Mouse (Mus musculus) CH12F3 (cell line): ENCODE data around the gene Myzap.
"Not testable (repeated sequence)": the region's sequence is repeated elsewhere in the genome, so short reads cannot be mapped to it uniquely, and the experiment has no call there.

Source experiments
- in situ Hi-C: fragments of 300-500 bp; cut with MboI; formaldehyde crosslinking; loops from 2 replicates; pipeline ENCODE4 v1.14.3; 2020; ENCODE audit warnings: low sequenced_read_pairs

Gene Myzap

DNA sequence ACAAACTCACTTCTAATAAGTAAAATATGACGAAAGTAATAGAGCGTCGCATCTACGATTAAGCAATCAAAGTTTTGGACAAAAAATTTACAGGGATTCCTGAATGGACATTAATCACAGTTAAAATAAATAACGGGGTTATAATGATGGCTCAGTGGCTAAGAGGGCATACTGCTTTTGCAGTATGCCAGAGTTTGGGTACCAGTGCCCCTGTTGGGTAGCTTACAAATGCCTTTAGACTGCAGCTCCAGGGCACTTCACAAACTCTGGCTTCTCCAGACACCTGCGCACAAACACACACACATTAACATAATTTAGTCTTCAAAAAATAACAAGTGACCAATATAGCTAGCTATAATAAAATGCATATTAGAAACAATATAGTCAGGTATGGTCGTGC, 106.0 kb downstream of the Myzap start:
- in situ Hi-C loops, result no loop called here

- in situ Hi-C loops, result no loop called here
Observed at GRCm38 (mm10) chr9:71485475-71486094, 106.6 kb downstream of the Myzap start, which contains the start of gene Polr2m. TSS of gene Polr2m (minus strand) at chr9:71485935.

DNA sequence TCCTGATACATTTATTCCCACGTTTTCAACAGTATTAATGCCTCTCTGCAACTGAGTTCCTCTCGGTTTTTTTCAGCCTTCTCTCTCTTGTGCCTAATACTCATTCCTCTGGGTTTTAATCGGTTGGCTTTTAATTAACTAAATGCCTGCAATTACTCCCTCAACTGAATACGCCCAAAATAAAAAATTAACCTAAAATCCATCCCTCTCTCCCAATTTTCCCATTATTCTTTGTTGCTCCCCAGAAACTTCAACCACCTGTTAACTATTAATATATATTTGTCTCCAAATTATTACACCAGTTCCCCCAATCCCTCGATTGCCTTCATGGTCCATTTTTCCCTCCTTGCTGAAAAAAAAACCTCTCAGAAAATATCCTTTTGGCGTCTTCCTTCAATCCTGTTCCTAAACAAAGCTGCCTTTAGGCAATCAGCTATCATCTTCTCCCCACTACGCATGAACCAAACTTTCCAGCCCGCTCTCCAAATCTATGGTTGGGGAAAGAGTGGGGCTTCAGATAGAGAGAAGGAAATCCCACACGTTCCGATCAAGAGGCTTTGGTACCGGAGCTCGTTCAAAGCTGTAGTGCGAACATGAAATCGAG, 107.2 kb downstream of the Myzap start:
- in situ Hi-C loops, result no loop called here

DNA sequence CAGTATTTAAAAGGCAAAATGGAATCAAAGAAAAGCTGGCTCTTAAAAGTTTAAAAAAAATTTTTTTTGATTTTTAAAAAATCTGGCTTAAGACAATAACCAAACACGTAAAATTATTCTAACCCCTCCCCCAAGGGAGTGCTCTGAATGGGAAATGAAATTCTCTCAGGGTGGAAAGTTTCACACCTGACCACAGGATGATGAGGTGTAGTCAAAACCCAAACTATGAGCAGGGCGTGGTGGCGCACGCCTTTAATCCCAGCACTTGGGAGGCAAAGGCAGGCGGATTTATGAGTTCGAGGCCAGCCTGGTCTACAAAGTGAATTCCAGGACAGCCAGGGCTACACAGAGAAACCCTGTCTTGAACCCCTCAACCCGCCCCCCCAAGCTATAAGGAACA, 108.3 kb downstream of the Myzap start:
- in situ Hi-C loops, result not testable (repeated sequence)

DNA sequence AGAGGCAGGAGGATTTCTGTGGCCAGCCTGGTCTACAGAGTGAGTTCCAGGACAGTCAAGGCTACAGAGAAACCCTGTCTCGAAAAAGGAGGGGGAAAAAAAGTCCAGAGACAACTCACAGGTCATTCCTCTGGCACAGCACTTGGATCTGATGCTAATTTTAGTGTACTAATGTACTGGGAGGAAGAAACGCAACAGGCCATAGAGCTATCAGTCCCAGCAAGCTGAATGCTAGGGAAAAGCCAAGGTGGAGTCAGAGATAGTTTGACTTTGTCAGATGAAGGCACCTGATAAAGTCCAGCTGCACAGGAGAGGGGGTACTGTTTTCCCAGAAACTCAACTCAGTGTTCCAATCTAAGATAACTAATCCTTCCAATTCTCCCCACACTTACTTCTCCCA, 111.9 kb downstream of the Myzap start:
- in situ Hi-C loops, result no loop called here

DNA sequence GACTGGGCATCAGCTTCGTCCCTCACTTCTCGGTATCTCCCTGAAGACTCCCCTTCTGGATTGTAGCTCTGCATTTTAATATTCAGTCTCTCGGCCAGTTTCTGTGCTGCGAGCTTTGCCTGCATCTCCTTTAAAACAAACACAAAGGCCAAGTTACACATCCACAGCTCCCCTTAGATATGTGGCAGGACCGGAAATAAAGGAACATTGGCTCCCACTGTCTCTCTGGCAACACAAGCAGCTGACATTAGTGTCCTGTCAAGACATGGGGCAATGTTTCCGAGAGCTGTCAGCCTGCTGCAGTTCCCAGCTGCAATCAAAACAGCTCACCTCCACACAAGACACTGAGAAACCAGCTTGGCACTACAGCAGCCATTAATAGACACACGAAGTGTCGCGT, 112.7 kb downstream of the Myzap start:
- in situ Hi-C loops, result no loop called here

DNA sequence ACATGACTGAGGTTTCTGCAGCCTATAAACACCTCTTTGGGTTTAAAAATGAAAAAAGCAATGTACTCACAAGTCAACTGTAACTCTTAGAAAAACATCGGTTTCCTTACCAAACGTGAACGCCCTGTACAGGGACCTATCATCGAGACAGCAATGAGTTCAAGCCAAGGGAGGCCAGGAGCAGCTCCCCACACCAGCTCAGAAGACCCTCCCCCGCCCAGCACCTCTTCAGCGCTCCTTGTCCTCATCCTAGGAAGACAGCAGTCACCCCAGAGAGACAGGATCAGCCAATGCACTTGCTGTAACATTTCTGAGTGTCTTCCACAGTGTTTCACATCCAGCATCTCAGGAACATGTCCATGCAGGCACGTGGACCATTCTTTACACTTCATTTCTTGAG, 113.6 kb downstream of the Myzap start:
- in situ Hi-C loops, result no loop called here

- in situ Hi-C loops, result no loop called here
Observed at GRCm38 (mm10) chr9:71476601-71477000, 115.6 kb downstream of the Myzap start.

DNA sequence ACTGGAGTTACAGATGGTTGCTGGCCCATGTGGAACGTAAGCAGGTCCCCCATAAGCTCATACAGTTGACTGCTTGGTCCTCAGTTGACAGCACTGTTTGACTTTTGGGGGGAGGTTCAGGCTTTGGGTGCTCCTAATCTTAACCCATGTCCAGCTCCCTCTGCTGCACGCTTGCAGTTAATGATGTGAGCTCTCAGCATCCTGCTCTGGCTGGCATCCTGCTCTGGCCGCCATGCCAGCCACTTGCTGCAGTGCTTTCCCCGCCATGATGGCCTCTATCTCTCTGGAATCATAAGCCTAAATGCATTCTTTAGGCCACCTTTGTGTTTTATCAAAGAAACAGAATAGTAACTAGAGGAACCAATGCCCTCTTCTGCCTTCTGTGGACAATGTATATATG, 116.6 kb downstream of the Myzap start:
- in situ Hi-C loops, result no loop called here

- in situ Hi-C loops, result no loop called here
Observed at GRCm38 (mm10) chr9:71467434-71467833, 124.7 kb downstream of the Myzap start.

DNA sequence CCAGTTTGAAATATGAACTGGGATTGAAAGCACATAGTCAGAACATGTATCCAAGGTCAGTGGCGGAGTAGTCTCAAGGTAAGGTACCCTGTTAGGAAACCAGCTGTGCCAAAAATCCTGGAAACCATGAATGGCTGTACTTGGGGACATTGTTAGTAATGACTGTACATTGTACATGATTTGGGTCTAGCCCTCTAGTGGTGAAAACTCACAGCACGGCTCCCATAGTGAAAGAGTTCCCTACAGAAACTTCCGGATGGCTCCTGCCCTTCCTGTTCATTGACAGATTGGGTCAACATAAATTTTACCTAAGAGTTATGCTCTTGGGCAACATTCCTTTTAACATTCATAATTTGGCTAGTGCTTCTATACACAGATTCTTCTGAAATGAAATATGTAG, 126.0 kb downstream of the Myzap start:
- in situ Hi-C loops, result no loop called here

DNA sequence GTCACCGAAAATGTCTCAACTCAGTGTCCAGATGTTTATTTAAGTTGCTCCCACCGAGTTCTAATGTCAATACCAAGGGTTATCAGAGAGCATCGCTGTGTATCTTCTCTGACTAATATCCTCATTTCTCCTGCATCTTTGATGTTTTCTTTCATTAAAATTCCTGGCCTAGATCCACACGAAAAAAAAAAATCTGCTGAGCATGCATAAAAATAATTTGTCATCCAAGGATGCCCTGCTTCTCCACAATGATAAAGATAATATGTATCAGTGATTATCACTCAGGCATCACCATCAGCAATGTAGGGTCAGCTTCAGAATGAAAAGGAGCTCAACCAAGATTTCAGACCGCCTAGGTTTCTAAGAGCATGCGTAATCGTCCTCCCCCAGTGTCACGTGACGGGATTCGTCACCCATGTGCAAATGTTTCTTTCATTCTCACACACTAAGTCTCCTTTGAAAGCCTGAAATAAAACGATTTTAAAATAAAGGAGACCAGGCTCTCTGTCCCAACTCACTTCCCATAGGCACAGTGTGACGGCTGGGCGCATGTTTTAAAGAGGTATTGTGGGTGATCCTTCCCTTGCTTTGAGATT, 129.0 kb downstream of the Myzap start:
- in situ Hi-C loops, result no loop called here

DNA sequence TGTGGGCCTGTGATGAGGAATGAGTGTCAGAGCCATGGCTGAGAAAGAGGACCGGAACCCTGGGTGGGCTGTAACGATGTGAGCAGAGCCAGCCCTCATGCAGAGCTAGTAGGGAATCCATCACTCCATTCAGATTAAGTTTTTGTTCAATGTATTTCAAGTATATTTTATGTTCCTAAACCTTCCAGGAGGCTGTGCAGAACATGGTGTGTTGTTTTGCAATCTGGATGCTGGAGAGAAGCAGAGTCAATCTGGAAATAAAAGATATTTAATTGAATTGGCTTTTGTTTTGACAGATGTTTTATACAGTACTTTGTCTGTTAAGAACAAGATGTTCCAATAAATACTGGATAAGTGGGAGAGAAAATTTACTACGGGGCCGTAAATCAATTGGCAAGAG, 135.4 kb downstream of the Myzap start:
- in situ Hi-C loops, result no loop called here
